Comparison of ENCODE assay signal across 8 mouse cellular contexts in the genomic region with DNA sequence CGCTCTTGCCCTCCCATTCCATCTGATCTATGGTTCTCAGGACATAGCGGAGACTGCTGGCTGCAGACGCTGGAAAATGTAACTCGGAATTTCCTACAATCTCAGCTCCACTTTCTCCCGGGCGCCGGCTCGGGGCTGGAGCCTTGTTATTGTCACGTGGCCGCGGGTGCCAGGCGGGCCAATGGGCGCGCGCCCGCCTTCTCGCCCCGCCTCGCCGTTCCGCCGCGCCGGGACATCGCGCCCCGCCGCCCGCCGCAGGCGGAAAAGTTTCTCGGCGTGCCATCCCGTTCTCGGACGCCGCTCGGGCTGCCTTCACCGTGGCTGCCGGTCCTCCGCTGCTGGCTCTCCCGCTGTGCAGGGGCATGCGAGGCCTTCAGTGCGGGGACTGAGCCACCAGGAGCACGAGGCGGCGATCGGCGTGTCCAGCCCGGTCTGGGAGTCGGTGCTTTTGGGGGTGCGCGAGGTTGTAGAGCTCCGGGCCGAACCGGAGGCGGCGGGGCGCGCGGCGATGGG. TPM values are rescaled to one million over a fixed set of nuclear protein-coding genes. Genes with fewer than 3 reads are reported as not detected.
DNase-seq lines count a peak whose midpoint lies in the region; ATAC-seq and TF ChIP-seq lines count a peak whose summit lies in the region.

Lrig3 (plus strand) TSS at position 201 of the 513 bp plus-strand sequence.

- H3K4me1 ChIP-seq in bone marrow, adult 2 months (ENCODE audit: control insufficient read depth, insufficient read depth, low read length) = no peaks in the 10 kb centered on the region
- H3K4me1 ChIP-seq in embryonic facial prominence, embryonic 10.5 days = peaks cover 44% of the 10 kb centered on the region

- ATAC-seq in megakaryocyte-erythroid progenitor cell, adult 5-6 weeks (replicated peaks; ENCODE audit: low FRiP score, low TSS enrichment, poor library complexity, severe bottlenecking) = peak; percentile 80
- ATAC-seq in activated CD4-positive, CD25-positive, alpha-beta regulatory T cell, adult 4 months = no peak

- intact Hi-C loops in left cerebral cortex, postnatal 4 days (cut with DNase I) = no loop called here

- peak; percentile 91 for DNase-seq in embryonic facial prominence, embryonic 10.5 days (ENCODE audit: low spot score)
- DNase-seq in heart, adult 11 months = peak; percentile 99
- DNase-seq in kidney, adult 11 months = peak; percentile 88
- DNase-seq in left cerebral cortex, postnatal 4 days = peak; percentile 85
- DNase-seq in skeletal muscle tissue, adult 2 months (ENCODE audit: low read depth, low spot score) = peak; percentile 74

- no peak for TF ChIP-seq CTCF in bone marrow, adult 2 months (IDR thresholded peaks at IDR 0.05; ENCODE audit: control insufficient read depth, insufficient read depth, low read length)

- no peaks in the 10 kb centered on the region for H3K36me3 ChIP-seq in embryonic facial prominence, embryonic 10.5 days (replicated peaks)

- H3K27me3 ChIP-seq in embryonic facial prominence, embryonic 10.5 days (replicated peaks; ENCODE audit: low read depth, poor library complexity, severe bottlenecking) = 0 out of 2 replicates have a peak, but pooled peaks cover 6% of the 10 kb centered on the region

- 1% methylated on average over 62 of the region's 62 CpGs for WGBS in bone marrow, adult 2 months
- WGBS in embryonic facial prominence, embryonic 10.5 days = under 1% methylated on average over 62 of the region's 62 CpGs

- H3K4me3 ChIP-seq in bone marrow, adult 2 months (replicated peaks; ENCODE audit: control insufficient read depth, low read depth, low read length) = peak within 1 kb of the TSS; percentile 70
- H3K4me3 ChIP-seq in embryonic facial prominence, embryonic 10.5 days = peak within 1 kb of the TSS; percentile 96

- TF ChIP-seq POLR2A in bone marrow, adult 2 months (IDR thresholded peaks at IDR 0.05; ENCODE audit: borderline replicate concordance, control insufficient read depth, low read depth, low read length) = no peak

- no peaks in the 10 kb centered on the region for H3K9me3 ChIP-seq in embryonic facial prominence, embryonic 10.5 days

- H3K27ac ChIP-seq in bone marrow, adult 2 months (ENCODE audit: control insufficient read depth, insufficient read depth, low read depth, low read length, poor library complexity) = peak within 1 kb of the TSS; percentile 21; the same call in 1 of the 2 replicates
- peak within 1 kb of the TSS; percentile 98 for H3K27ac ChIP-seq in embryonic facial prominence, embryonic 10.5 days (replicated peaks)

RNA-seq across cellular contexts. Expression of gene Lrig3, which starts in this region (rescaled TPM):
- polyA plus RNA-seq in bone marrow, adult 2 months (2011; ENCODE audit: insufficient read depth, insufficient read length, low replicate concordance, missing spikeins) = 1.3 TPM in 1 of 2 replicates, not detected in the other
- polyA plus RNA-seq in embryonic facial prominence, embryonic 10.5 days (2016; fragmentation: Nextera tagmentation; extraction: Ambion mirVana) = 22.4 and 28.2 TPM in 2 replicates
- 1 to 10 TPM; 4.4 to 4.6 TPM for total RNA-seq in left cerebral cortex, postnatal 4 days (2021)
- total RNA-seq in megakaryocyte-erythroid progenitor cell, adult 5-6 weeks (2014; fragmentation: Nextera tagmentation) = 0.52 and 0.59 TPM in 2 replicates
- 1.3 TPM in 1 of 2 replicates, not detected in the other for total RNA-seq in megakaryocyte-erythroid progenitor cell, adult 5-6 weeks (2017)
- not detected for polyA plus RNA-seq in activated CD4-positive, CD25-positive, alpha-beta regulatory T cell, adult 4 months (2017; shearing (Covaris generic))
